Mouse (Mus musculus): ENCODE measurements around the gene Phactr2. TPM values are rescaled to one million over a fixed set of nuclear protein-coding genes. Genes with fewer than 3 reads are reported as not detected.

Gene Phactr2
- polyA plus RNA-seq, 2 experiments = 1.5 to 3.5 TPM

DNA sequence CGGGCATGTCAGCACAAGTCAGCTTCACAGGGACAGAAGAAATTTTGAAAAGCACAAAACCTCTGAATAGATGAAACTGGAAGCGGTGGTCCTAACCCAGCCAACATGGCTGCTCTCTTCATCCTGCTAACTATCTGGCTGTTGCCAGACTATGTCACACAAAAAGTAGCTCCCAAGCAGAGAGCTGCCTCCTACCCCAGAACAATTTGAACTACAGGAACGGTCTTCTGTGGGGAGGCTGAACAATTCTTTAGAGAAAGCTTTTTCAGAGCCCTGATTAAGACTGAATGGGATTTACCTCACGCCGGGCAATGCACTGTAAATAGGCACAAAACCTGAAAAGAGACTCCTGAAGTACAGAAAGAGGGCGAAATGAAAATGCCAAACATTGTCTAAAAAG, 162.6 kb downstream of the Phactr2 start:
- DNase-seq (ENCODE audit: low read depth in 3 of 3, low spot score in 3 of 3) = no peak
- Histone ChIP-seq H3K36me3 (replicated peaks; ENCODE audit: control insufficient read depth, insufficient read depth, low read depth) (no peaks in the 10 kb centered on the region), H3K4me1 (replicated peaks; ENCODE audit: control insufficient read depth in 2 of 2, insufficient read depth in 2 of 2, low read length in 1 of 2) (peaks cover 0 to 4% of the 10 kb centered on the region in 2 experiments; a peak in 1 of 4 replicates), H3K9ac (replicated peaks) (no peak overlapping the region), H3K27me3 (ENCODE audit: control insufficient read depth, insufficient read depth, low read length) (no peaks in the 10 kb centered on the region), H3K4me3 (ENCODE audit: insufficient read depth in 1 of 2, low read depth in 2 of 2, low read length in 2 of 2) (no peak overlapping the region), H3K4me2 (ENCODE audit: low read depth) (no peak overlapping the region), H3K9me3 (ENCODE audit: control insufficient read depth, low read length) (no peaks in the 10 kb centered on the region), H3K27ac (no peak overlapping the region)
- WGBS (ENCODE audit: insufficient replicate concordance) = 62% methylated on average over 6 of the region's 6 CpGs
- ATAC-seq (ENCODE audit: insufficient read depth) = no peak
- TF ChIP-seq EP300 (IDR thresholded peaks at IDR 0.05; ENCODE audit: low read depth) = no peak

GRCm38 (mm10) chr10:13310075-13310474, 164.1 kb downstream of the Phactr2 start:
- Histone ChIP-seq H3K36me3 (replicated peaks; ENCODE audit: control insufficient read depth, insufficient read depth, low read depth) (no peaks in the 10 kb centered on the region), H3K4me1 (replicated peaks; ENCODE audit: control insufficient read depth in 2 of 2, insufficient read depth in 2 of 2, low read length in 1 of 2) (peaks cover 0 to 4% of the 10 kb centered on the region in 2 experiments; a peak in 1 of 4 replicates), H3K4me2 (ENCODE audit: low read depth) (no peak overlapping the region), H3K9ac (replicated peaks) (no peak overlapping the region), H3K27ac (no peak overlapping the region), H3K9me3 (ENCODE audit: control insufficient read depth, low read length) (no peaks in the 10 kb centered on the region), H3K27me3 (ENCODE audit: control insufficient read depth, insufficient read depth, low read length) (no peaks in the 10 kb centered on the region), H3K4me3 (ENCODE audit: insufficient read depth in 1 of 2, low read depth in 2 of 2, low read length in 2 of 2) (no peak overlapping the region)
- ATAC-seq (ENCODE audit: insufficient read depth) = no peak
- WGBS (ENCODE audit: insufficient replicate concordance) = 9% methylated on average over 3 of the region's 3 CpGs
- TF ChIP-seq EP300 (IDR thresholded peaks at IDR 0.05; ENCODE audit: low read depth) = no peak
- no peak for TF ChIP-seq CTCF (IDR thresholded peaks at IDR 0.05; ENCODE audit: low read depth)
- DNase-seq (ENCODE audit: low read depth in 3 of 3, low spot score in 3 of 3) = no peak

DNA sequence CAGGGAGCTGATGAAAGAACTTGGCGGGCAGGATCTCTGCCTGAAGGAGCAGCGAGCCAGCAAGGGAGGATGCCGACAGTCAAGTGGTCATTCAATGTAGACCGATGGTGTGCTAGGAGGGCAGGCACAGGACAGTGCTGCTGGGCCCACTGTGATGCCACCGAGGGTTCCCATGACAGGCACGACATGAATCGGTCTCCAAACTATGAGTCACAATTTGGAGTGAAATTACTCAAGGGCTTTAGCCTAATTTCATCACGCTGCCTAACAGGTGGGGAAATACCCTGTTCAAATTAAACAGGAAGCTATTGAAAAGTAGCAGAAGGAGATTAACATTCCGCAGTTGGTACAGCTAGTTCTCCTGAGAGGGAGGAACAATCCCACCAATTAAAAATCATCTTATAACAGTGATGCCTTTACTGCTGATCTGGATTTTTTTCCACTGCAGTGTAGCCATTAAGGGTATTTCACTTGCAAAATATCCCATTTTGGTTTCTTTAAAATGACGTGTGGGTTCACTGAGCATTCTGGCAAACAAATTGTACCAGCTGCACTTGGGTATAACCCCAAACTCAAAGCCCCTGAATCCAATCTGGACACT, 169.5 kb downstream of the Phactr2 start:
- no peak for TF ChIP-seq EP300 (IDR thresholded peaks at IDR 0.05; ENCODE audit: low read depth)
- TF ChIP-seq CTCF (IDR thresholded peaks at IDR 0.05; ENCODE audit: low read depth) = no peak
- H3K36me3 ChIP-seq (replicated peaks; ENCODE audit: control insufficient read depth, insufficient read depth, low read depth) = no peaks in the 10 kb centered on the region
- H3K9me3 ChIP-seq (ENCODE audit: control insufficient read depth, low read length) = no peaks in the 10 kb centered on the region
- no peak overlapping the region for H3K4me2 ChIP-seq (ENCODE audit: low read depth)
- H3K4me1 ChIP-seq (replicated peaks; ENCODE audit: control insufficient read depth in 2 of 2, insufficient read depth in 2 of 2, low read length in 1 of 2) = no peaks in the 10 kb centered on the region
- no peaks in the 10 kb centered on the region for H3K27me3 ChIP-seq (ENCODE audit: control insufficient read depth, insufficient read depth, low read length)
- no peak overlapping the region for H3K27ac ChIP-seq
- DNase-seq (ENCODE audit: low read depth in 3 of 3, low spot score in 3 of 3) (no peak), ATAC-seq (ENCODE audit: insufficient read depth) (no peak)
- H3K9ac ChIP-seq (replicated peaks) = no peak overlapping the region
- no peak overlapping the region for H3K4me3 ChIP-seq (ENCODE audit: insufficient read depth in 1 of 2, low read depth in 2 of 2, low read length in 2 of 2)
- WGBS (ENCODE audit: insufficient replicate concordance) = 67% methylated on average over 10 of the region's 10 CpGs

GRCm38 (mm10) chr10:13303271-13304265, 170.6 kb downstream of the Phactr2 start:
- H3K4me3 ChIP-seq (ENCODE audit: insufficient read depth in 1 of 2, low read depth in 2 of 2, low read length in 2 of 2) = no peak overlapping the region
- H3K36me3 ChIP-seq (replicated peaks; ENCODE audit: control insufficient read depth, insufficient read depth, low read depth) = no peaks in the 10 kb centered on the region
- H3K4me1 ChIP-seq (replicated peaks; ENCODE audit: control insufficient read depth in 2 of 2, insufficient read depth in 2 of 2, low read length in 1 of 2) = no peaks in the 10 kb centered on the region
- no peak for ATAC-seq (ENCODE audit: insufficient read depth)
- no peak overlapping the region for H3K9ac ChIP-seq (replicated peaks)
- no peaks in the 10 kb centered on the region for H3K9me3 ChIP-seq (ENCODE audit: control insufficient read depth, low read length)
- H3K4me2 ChIP-seq (ENCODE audit: low read depth) = no peak overlapping the region
- no peak for DNase-seq (ENCODE audit: low read depth in 3 of 3, low spot score in 3 of 3)
- TF ChIP-seq CTCF (IDR thresholded peaks at IDR 0.05; ENCODE audit: low read depth) (no peak), EP300 (IDR thresholded peaks at IDR 0.05; ENCODE audit: low read depth) (no peak)
- no peaks in the 10 kb centered on the region for H3K27me3 ChIP-seq (ENCODE audit: control insufficient read depth, insufficient read depth, low read length)
- H3K27ac ChIP-seq = no peak overlapping the region
- 63% methylated on average over 13 of the region's 13 CpGs for WGBS (ENCODE audit: insufficient replicate concordance)

DNA sequence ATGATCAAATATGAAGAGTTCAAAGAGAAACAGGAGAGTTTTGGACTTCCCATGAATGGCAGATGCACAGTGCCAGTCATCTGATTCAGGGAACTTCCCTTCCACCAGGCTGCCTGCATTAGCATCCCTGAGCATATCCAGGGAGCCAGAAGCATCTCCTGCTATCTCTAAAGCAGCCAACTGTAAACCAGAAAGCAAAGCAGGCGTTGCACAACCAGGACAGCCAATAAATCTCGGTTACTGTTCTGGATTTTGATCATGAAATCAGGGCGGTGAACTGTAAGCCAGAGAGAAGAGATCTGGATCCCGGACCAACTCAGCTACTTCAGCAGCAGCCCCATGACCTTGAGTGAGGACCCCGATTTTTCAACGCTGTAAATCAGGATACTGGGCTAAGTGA, 173.6 kb downstream of the Phactr2 start:
- H3K27ac ChIP-seq = no peak overlapping the region
- H3K9ac ChIP-seq (replicated peaks) = no peak overlapping the region
- no peaks in the 10 kb centered on the region for H3K9me3 ChIP-seq (ENCODE audit: control insufficient read depth, low read length)
- no peaks in the 10 kb centered on the region for H3K27me3 ChIP-seq (ENCODE audit: control insufficient read depth, insufficient read depth, low read length)
- no peaks in the 10 kb centered on the region for H3K36me3 ChIP-seq (replicated peaks; ENCODE audit: control insufficient read depth, insufficient read depth, low read depth)
- ATAC-seq (ENCODE audit: insufficient read depth) (no peak), DNase-seq (ENCODE audit: low read depth in 3 of 3, low spot score in 3 of 3) (no peak)
- no peak for TF ChIP-seq EP300 (IDR thresholded peaks at IDR 0.05; ENCODE audit: low read depth)
- no peak for TF ChIP-seq CTCF (IDR thresholded peaks at IDR 0.05; ENCODE audit: low read depth)
- H3K4me1 ChIP-seq (replicated peaks; ENCODE audit: control insufficient read depth in 2 of 2, insufficient read depth in 2 of 2, low read length in 1 of 2) = no peaks in the 10 kb centered on the region; a peak in 1 of 4 replicates
- no peak overlapping the region for H3K4me2 ChIP-seq (ENCODE audit: low read depth)
- WGBS (ENCODE audit: insufficient replicate concordance) = 66% methylated on average over 6 of the region's 6 CpGs
- H3K4me3 ChIP-seq (ENCODE audit: insufficient read depth in 1 of 2, low read depth in 2 of 2, low read length in 2 of 2) = no peak overlapping the region

Data from liver, embryonic 14.5 days (tissue).